Mouse (Mus musculus): ENCODE data around the gene Nek8. TPM values are rescaled to one million over a fixed set of nuclear protein-coding genes. Genes with fewer than 3 reads are reported as not detected.
A peak's percentile ranks its signal among the peaks of the same experiment; 100 is the strongest.

The Nek8 gene
- total and polyA plus RNA-seq, 2 experiments from 2014 or later: 4.5 to 7.1 TPM

DNA sequence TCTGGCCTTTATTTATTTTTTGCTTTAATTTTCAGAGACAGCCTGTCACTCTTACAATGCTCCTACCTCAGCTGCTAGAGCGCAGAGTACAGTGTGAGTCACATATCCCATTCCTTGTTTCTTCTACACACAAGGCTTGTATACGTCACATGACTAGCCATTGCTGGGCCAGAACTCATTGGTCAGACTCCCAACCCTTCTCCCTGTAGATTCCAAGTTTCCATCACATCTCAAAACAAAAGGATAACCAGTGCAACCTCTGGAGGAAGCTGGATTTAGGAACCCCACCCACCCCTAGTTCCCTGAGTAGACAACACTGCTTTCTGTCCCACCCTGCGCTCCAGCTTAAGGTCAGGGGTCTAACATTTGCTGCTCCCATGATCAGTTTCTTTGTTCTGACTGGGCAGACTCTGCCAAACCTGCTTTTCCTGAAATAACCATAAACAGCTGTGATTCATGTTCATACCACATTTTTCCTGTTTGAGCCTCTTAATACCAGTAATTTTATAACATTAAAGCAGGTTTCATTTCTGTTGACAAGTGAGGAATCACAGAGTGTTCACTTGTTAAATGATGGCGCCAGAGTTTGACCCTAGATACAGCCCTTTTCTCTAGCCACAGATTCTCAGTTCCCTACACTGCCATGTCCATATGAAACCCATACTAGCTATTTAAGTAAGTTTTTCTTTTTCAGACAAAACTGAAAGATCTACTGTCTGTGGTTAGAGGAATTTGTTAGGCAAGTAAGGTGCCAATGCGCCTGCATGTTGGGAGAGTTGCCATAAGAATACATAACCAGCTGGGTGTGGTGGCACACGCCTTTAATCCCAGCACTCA lies 29.6 kb downstream of the Nek8 start:
- no peak overlapping the region for H3K4me3 ChIP-seq (ENCODE audit: low read depth, low read length)
- no peaks in the 10 kb centered on the region for H3K27me3 ChIP-seq (ENCODE audit: insufficient read depth, low read length)
- DNase-seq (ENCODE audit: low spot score) (no peak), ATAC-seq (ENCODE audit: low FRiP score) (no peak)
- TF ChIP-seq CTCF (IDR thresholded peaks at IDR 0.05): no peak
- 93% methylated on average over 6 of the region's 6 CpGs for WGBS
- no peak overlapping the region for H3K27ac ChIP-seq (ENCODE audit: low read depth, low read length)
- H3K4me2 ChIP-seq (ENCODE audit: low read depth, low read length, poor library complexity, severe bottlenecking): no peak overlapping the region
- no peak overlapping the region for H3K9ac ChIP-seq (replicated peaks; ENCODE audit: low read length, poor library complexity, severe bottlenecking)
- peaks cover 25% of the 10 kb centered on the region for H3K36me3 ChIP-seq (ENCODE audit: insufficient read depth, low read length)
- H3K9me3 ChIP-seq (ENCODE audit: low read length): no peaks in the 10 kb centered on the region
- H3K4me1 ChIP-seq (ENCODE audit: insufficient read depth, low read length): no peaks in the 10 kb centered on the region

- DNase-seq (ENCODE audit: low spot score): no peak
- ATAC-seq (ENCODE audit: low FRiP score): no peak
- Histone ChIP-seq H3K4me2 (ENCODE audit: low read depth, low read length, poor library complexity, severe bottlenecking) (no peak overlapping the region), H3K9ac (replicated peaks; ENCODE audit: low read length, poor library complexity, severe bottlenecking) (no peak overlapping the region), H3K4me3 (ENCODE audit: low read depth, low read length) (no peak overlapping the region), H3K27me3 (ENCODE audit: insufficient read depth, low read length) (no peaks in the 10 kb centered on the region), H3K27ac (ENCODE audit: low read depth, low read length) (no peak overlapping the region; the same call in 1 of the 2 replicates), H3K36me3 (ENCODE audit: insufficient read depth, low read length) (peaks cover 25% of the 10 kb centered on the region), H3K4me1 (ENCODE audit: insufficient read depth, low read length) (no peaks in the 10 kb centered on the region), H3K9me3 (ENCODE audit: low read length) (no peaks in the 10 kb centered on the region)
- peak; percentile 28 for TF ChIP-seq CTCF (IDR thresholded peaks at IDR 0.05)
- WGBS: 86% methylated on average over 5 of the region's 5 CpGs
Observed at GRCm38 (mm10) chr11:78146168-78146567, 30.3 kb downstream of the Nek8 start.

GRCm38 (mm10) chr11:78143520-78143919 lies 33.0 kb downstream of the Nek8 start:
- WGBS: 76% methylated on average over 2 of the region's 2 CpGs
- H3K27ac ChIP-seq (ENCODE audit: low read depth, low read length): no peak overlapping the region
- H3K9ac ChIP-seq (replicated peaks; ENCODE audit: low read length, poor library complexity, severe bottlenecking): no peak overlapping the region
- no peak for TF ChIP-seq CTCF (IDR thresholded peaks at IDR 0.05)
- no peak for ATAC-seq (ENCODE audit: low FRiP score)
- H3K4me2 ChIP-seq (ENCODE audit: low read depth, low read length, poor library complexity, severe bottlenecking): no peak overlapping the region
- peaks cover 15% of the 10 kb centered on the region for H3K36me3 ChIP-seq (ENCODE audit: insufficient read depth, low read length)
- DNase-seq (ENCODE audit: low spot score): no peak
- H3K27me3 ChIP-seq (ENCODE audit: insufficient read depth, low read length): no peaks in the 10 kb centered on the region
- no peaks in the 10 kb centered on the region for H3K4me1 ChIP-seq (ENCODE audit: insufficient read depth, low read length)
- H3K9me3 ChIP-seq (ENCODE audit: low read length): no peaks in the 10 kb centered on the region
- H3K4me3 ChIP-seq (ENCODE audit: low read depth, low read length): no peak overlapping the region

DNA sequence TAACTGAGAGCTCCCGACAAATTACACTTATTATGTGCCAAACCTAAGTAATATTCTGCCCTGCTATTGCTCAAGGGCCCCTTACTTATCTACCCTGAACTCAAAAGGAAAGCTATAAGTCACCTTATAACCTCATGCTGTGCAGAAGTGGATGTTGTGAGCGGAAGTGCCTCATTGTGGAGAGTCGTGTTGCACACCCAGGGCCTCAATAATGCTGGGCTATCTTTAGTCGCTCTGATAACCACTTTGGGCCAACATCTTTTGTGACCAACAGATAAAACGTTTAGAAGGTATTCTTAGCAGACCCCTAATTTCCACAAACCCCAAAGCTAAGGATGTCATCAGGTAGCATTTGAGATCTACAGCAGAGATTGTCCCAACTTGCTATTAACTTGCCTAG lies 35.8 kb downstream of the Nek8 start:
- ATAC-seq (ENCODE audit: low FRiP score) (no peak), DNase-seq (ENCODE audit: low spot score) (no peak)
- Histone ChIP-seq H3K27ac (ENCODE audit: low read depth, low read length) (no peak overlapping the region), H3K4me2 (ENCODE audit: low read depth, low read length, poor library complexity, severe bottlenecking) (no peak overlapping the region), H3K9ac (replicated peaks; ENCODE audit: low read length, poor library complexity, severe bottlenecking) (no peak overlapping the region), H3K4me1 (ENCODE audit: insufficient read depth, low read length) (no peaks in the 10 kb centered on the region), H3K4me3 (ENCODE audit: low read depth, low read length) (no peak overlapping the region), H3K36me3 (ENCODE audit: insufficient read depth, low read length) (peaks cover 8% of the 10 kb centered on the region; the same call in 1 of the 2 replicates), H3K27me3 (ENCODE audit: insufficient read depth, low read length) (no peaks in the 10 kb centered on the region), H3K9me3 (ENCODE audit: low read length) (no peaks in the 10 kb centered on the region)
- WGBS: 85% methylated on average over 5 of the region's 5 CpGs
- TF ChIP-seq CTCF (IDR thresholded peaks at IDR 0.05): no peak

GRCm38 (mm10) chr11:78138023-78138422 lies 38.5 kb downstream of the Nek8 start:
- Histone ChIP-seq H3K9ac (replicated peaks; ENCODE audit: low read length, poor library complexity, severe bottlenecking) (no peak overlapping the region), H3K4me1 (ENCODE audit: insufficient read depth, low read length) (no peaks in the 10 kb centered on the region), H3K9me3 (ENCODE audit: low read length) (no peaks in the 10 kb centered on the region), H3K27ac (ENCODE audit: low read depth, low read length) (no peak overlapping the region), H3K4me3 (ENCODE audit: low read depth, low read length) (no peak overlapping the region), H3K36me3 (ENCODE audit: insufficient read depth, low read length) (peaks cover 2% of the 10 kb centered on the region; the same call in 1 of the 2 replicates), H3K4me2 (ENCODE audit: low read depth, low read length, poor library complexity, severe bottlenecking) (no peak overlapping the region), H3K27me3 (ENCODE audit: insufficient read depth, low read length) (no peaks in the 10 kb centered on the region)
- no peak for ATAC-seq (ENCODE audit: low FRiP score)
- no peak for TF ChIP-seq CTCF (IDR thresholded peaks at IDR 0.05)
- no peak for DNase-seq (ENCODE audit: low spot score)
- 86% methylated on average over 3 of the region's 3 CpGs for WGBS

- no peak for TF ChIP-seq CTCF (IDR thresholded peaks at IDR 0.05)
- Histone ChIP-seq H3K4me3 (ENCODE audit: low read depth, low read length) (no peak overlapping the region), H3K27ac (ENCODE audit: low read depth, low read length) (no peak overlapping the region), H3K9ac (replicated peaks; ENCODE audit: low read length, poor library complexity, severe bottlenecking) (no peak overlapping the region), H3K27me3 (ENCODE audit: insufficient read depth, low read length) (no peaks in the 10 kb centered on the region), H3K36me3 (ENCODE audit: insufficient read depth, low read length) (no peaks in the 10 kb centered on the region), H3K4me1 (ENCODE audit: insufficient read depth, low read length) (no peaks in the 10 kb centered on the region), H3K9me3 (ENCODE audit: low read length) (no peaks in the 10 kb centered on the region), H3K4me2 (ENCODE audit: low read depth, low read length, poor library complexity, severe bottlenecking) (no peak overlapping the region)
- 72% methylated on average over 4 of the region's 4 CpGs for WGBS
- no peak for ATAC-seq (ENCODE audit: low FRiP score)
- DNase-seq (ENCODE audit: low spot score): no peak
Observed at GRCm38 (mm10) chr11:78137584-78137983, 38.9 kb downstream of the Nek8 start.

Measured in midbrain, postnatal 0 days (tissue).